Mouse (Mus musculus): Measurements from ENCODE around the gene Ten1. TPM values are rescaled to one million over a fixed set of nuclear protein-coding genes. Genes with fewer than 3 reads are reported as not detected.

Gene Ten1
- polyA plus RNA-seq, 1 experiment from 2014 or later: 78.2 TPM

DNA sequence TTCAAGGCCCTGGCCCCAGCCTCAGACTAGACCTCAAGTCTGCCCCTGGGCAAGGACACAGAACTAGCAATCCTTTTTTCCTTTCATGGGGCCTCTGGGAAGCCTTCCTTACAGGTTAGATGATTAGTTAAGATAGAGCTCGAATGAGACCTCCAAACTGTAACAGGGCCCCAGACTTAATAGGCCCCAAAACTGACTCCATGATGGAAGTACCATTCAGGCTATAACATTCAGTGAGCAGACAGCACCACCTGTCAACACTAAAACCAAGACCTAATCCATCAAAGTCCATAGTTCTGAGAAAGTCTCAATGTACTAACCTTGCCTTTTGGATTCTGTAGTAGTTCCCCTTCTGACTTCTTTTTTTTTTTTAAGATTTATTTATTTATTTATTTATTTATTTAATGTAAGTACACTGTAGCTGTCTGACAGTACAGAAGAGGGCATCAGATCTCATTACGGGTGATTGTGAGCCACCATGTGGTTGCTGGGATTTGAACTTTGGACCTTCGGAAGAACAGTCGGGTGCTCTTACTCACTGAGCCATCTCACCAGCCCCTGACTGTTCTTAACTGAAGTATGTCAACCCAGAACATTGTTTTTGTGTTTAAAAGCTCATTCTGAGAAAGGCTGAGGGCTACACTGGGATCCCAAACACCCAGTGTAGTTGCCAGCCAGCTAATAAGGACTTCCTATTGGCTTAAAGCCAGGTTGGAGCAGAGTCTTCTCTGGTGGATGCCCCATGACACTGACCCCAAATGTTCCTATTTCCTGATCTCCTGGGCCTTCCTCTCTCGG lies 28.5 kb upstream of the Ten1 start:
- peaks cover 4% of the 10 kb centered on the region; the same call in 1 of the 2 replicates for H3K36me3 ChIP-seq (ENCODE audit: control insufficient read depth, insufficient read depth, low read length)
- WGBS: 74% methylated on average over 5 of the region's 5 CpGs
- no peaks in the 10 kb centered on the region; the same call in 1 of the 2 replicates for H3K4me1 ChIP-seq (ENCODE audit: control insufficient read depth, insufficient read depth, low read length)
- no peak overlapping the region for H3K4me2 ChIP-seq (ENCODE audit: low read depth, low read length)
- H3K9ac ChIP-seq (ENCODE audit: low read length): no peak overlapping the region
- ATAC-seq (ENCODE audit: insufficient read depth, low FRiP score): no peak
- no peak overlapping the region for H3K4me3 ChIP-seq (replicated peaks; ENCODE audit: low read length)
- no peak overlapping the region for H3K27ac ChIP-seq (ENCODE audit: low read length)
- no peaks in the 10 kb centered on the region for H3K9me3 ChIP-seq (replicated peaks; ENCODE audit: control insufficient read depth, low read length)
- H3K27me3 ChIP-seq (ENCODE audit: control insufficient read depth, insufficient read depth, low read length): no peaks in the 10 kb centered on the region

DNA sequence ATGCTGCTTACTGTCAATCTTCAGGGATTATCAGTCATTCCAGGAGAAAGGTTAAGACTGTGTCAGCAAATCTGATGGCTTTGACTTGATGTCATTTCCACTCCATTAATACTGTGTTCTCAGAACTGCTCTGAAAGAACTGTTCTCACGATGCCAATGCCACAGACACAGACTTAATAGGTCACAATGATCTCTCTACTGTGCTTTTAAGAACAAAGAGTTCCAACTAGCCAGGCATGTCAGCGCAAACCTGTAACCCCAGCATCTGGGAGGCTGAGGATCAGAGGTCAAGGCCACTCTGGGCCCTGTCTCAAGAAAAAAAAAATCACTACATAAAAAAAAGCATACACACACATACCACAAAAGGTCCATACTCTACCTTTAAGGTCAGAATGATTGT lies 26.7 kb upstream of the Ten1 start:
- H3K9me3 ChIP-seq (replicated peaks; ENCODE audit: control insufficient read depth, low read length): no peaks in the 10 kb centered on the region
- no peaks in the 10 kb centered on the region; the same call in 1 of the 2 replicates for H3K4me1 ChIP-seq (ENCODE audit: control insufficient read depth, insufficient read depth, low read length)
- no peak overlapping the region for H3K27ac ChIP-seq (ENCODE audit: low read length)
- peaks cover 4% of the 10 kb centered on the region; the same call in 1 of the 2 replicates for H3K36me3 ChIP-seq (ENCODE audit: control insufficient read depth, insufficient read depth, low read length)
- H3K27me3 ChIP-seq (ENCODE audit: control insufficient read depth, insufficient read depth, low read length): no peaks in the 10 kb centered on the region
- ATAC-seq (ENCODE audit: insufficient read depth, low FRiP score): no peak
- no peak overlapping the region for H3K4me2 ChIP-seq (ENCODE audit: low read depth, low read length)
- no peak overlapping the region; the same call in 1 of the 2 replicates for H3K9ac ChIP-seq (ENCODE audit: low read length)
- 88% methylated on average over 2 of the region's 2 CpGs for WGBS
- no peak overlapping the region for H3K4me3 ChIP-seq (replicated peaks; ENCODE audit: low read length)

DNA sequence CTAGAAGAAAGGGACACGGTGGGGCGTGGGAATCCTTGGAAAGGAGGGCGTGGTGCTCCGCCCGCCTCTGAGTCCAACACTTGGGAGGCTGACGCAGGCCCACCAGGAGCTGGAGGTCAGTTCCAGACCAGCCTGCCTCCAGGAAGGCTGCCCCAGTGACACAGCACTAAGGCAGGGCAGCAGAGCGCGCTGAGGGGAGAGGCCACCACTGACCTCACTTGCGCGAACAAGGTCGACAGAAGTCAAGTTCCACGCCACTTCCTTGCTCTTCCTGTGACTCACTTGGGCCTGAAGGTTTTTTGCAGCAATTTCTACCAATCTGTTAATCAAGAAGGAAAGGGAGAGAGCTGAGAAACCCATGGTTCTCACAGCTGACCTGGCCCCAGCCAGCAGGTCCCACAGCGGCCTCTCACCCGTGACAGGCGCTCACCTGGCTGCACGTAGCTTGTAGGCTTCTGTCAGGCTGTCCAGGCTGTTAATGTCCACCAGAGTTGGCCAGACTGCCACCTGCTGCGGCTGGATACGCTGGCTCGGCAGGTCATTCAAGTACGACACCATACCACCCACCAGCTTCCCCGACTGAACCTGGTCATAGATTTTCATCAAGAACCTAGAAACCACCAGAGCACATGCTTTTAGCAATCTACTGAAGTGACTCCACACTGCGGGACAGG lies 23.7 kb upstream of the Ten1 start:
- 88% methylated on average over 22 of the region's 22 CpGs for WGBS
- no peaks in the 10 kb centered on the region for H3K9me3 ChIP-seq (replicated peaks; ENCODE audit: control insufficient read depth, low read length)
- no peaks in the 10 kb centered on the region for H3K27me3 ChIP-seq (ENCODE audit: control insufficient read depth, insufficient read depth, low read length)
- H3K4me3 ChIP-seq (replicated peaks; ENCODE audit: low read length): no peak overlapping the region
- no peak overlapping the region for H3K9ac ChIP-seq (ENCODE audit: low read length)
- peaks cover 10% of the 10 kb centered on the region for H3K36me3 ChIP-seq (ENCODE audit: control insufficient read depth, insufficient read depth, low read length)
- no peak for ATAC-seq (ENCODE audit: insufficient read depth, low FRiP score)
- H3K4me1 ChIP-seq (ENCODE audit: control insufficient read depth, insufficient read depth, low read length): no peaks in the 10 kb centered on the region
- no peak overlapping the region; the same call in 1 of the 2 replicates for H3K27ac ChIP-seq (ENCODE audit: low read length)
- no peak overlapping the region for H3K4me2 ChIP-seq (ENCODE audit: low read depth, low read length)

DNA sequence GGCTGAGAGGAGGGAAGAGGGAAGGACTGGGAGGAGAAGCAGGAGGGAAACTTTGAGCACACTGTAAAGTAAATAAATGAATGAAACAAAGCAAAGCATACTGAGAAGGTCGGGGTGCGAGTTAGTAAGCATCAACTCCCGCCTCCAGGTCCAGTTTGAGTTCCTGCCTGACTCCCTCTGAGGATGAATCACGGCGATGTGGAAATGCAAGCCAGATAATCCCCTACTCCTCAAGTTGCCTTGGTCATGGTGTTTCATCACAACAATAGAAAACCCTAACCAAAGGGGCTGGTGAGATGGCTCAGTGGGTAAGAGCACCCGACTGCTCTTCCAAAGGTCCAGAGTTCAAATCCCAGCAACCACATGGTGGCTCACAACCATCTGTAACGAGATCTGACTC lies 22.6 kb upstream of the Ten1 start:
- 78% methylated on average over 7 of the region's 7 CpGs for WGBS
- no peaks in the 10 kb centered on the region for H3K9me3 ChIP-seq (replicated peaks; ENCODE audit: control insufficient read depth, low read length)
- ATAC-seq (ENCODE audit: insufficient read depth, low FRiP score): no peak
- H3K4me1 ChIP-seq (ENCODE audit: control insufficient read depth, insufficient read depth, low read length): no peaks in the 10 kb centered on the region
- H3K27me3 ChIP-seq (ENCODE audit: control insufficient read depth, insufficient read depth, low read length): no peaks in the 10 kb centered on the region
- no peak overlapping the region for H3K9ac ChIP-seq (ENCODE audit: low read length)
- H3K4me2 ChIP-seq (ENCODE audit: low read depth, low read length): no peak overlapping the region
- H3K4me3 ChIP-seq (replicated peaks; ENCODE audit: low read length): no peak overlapping the region
- peaks cover 10% of the 10 kb centered on the region for H3K36me3 ChIP-seq (ENCODE audit: control insufficient read depth, insufficient read depth, low read length)
- no peak overlapping the region for H3K27ac ChIP-seq (ENCODE audit: low read length)

DNA sequence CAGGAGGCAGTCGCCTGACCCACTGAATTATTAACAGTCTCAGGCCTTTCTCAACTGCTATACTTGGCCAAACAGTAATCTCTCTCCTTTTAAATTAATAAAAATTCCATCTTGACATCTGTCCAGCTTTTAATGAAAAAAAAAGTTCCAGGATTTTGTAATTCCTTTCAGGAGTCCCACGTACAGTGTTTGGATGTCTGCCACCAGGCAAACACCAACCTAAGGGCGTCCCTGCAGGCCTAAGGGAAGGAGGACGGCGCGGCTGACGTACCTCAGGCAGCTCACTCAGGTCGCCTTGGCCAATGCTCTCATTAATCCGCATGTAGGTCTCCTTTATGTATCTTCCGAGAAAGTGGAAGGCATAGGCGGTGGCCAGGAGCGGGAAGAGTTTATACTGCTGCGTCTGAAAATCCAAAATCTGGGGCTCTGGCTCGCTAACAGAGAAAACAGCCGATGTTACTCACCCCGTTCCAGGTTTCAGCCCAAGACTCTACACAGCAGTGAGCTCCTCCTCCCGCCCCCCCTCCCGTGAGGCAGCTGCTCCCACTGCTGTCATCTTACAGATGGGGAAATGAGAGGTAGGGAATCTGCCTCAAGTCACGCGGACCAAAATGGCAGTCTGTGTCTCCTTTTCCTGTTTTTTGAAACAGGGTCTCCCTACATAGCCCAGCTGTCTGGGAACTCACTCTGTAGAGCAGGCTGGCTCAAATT lies 20.1 kb upstream of the Ten1 start:
- Histone ChIP-seq H3K9me3 (replicated peaks; ENCODE audit: control insufficient read depth, low read length) (no peaks in the 10 kb centered on the region), H3K4me2 (ENCODE audit: low read depth, low read length) (no peak overlapping the region), H3K27me3 (ENCODE audit: control insufficient read depth, insufficient read depth, low read length) (no peaks in the 10 kb centered on the region), H3K27ac (ENCODE audit: low read length) (no peak overlapping the region), H3K36me3 (ENCODE audit: control insufficient read depth, insufficient read depth, low read length) (peaks cover 10% of the 10 kb centered on the region), H3K4me3 (replicated peaks; ENCODE audit: low read length) (no peak overlapping the region), H3K9ac (ENCODE audit: low read length) (no peak overlapping the region), H3K4me1 (ENCODE audit: control insufficient read depth, insufficient read depth, low read length) (no peaks in the 10 kb centered on the region)
- ATAC-seq (ENCODE audit: insufficient read depth, low FRiP score): no peak
- WGBS: 81% methylated on average over 20 of the region's 20 CpGs

DNA sequence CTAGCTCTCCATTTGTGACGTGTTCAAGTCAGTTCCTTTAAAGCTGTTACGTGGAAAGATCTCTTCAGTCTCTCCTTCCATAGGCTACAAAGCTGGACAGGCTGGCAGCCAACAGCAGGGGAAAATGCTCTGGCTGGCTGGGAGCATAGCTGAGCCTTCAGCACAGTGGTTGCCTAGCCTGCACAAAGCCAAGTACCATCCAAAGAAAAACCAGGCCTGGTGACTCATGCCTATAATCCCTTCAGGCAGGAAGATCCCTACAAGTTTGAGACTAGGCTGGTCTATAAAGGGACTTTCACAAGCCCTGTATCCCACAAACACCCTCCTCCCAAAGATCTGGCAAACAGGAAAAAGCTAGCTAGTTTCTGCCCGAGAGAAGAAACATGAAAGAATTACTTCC lies 12.8 kb upstream of the Ten1 start:
- H3K9me3 ChIP-seq (replicated peaks; ENCODE audit: control insufficient read depth, low read length): no peaks in the 10 kb centered on the region
- 0 out of 2 replicates have a peak overlapping the region, but pooled peaks have one; percentile 2 for H3K27ac ChIP-seq (ENCODE audit: low read length)
- H3K4me1 ChIP-seq (ENCODE audit: control insufficient read depth, insufficient read depth, low read length): no peaks in the 10 kb centered on the region
- H3K4me3 ChIP-seq (replicated peaks; ENCODE audit: low read length): no peak overlapping the region
- no peak overlapping the region for H3K9ac ChIP-seq (ENCODE audit: low read length)
- ATAC-seq (ENCODE audit: insufficient read depth, low FRiP score): no peak
- no peaks in the 10 kb centered on the region for H3K27me3 ChIP-seq (ENCODE audit: control insufficient read depth, insufficient read depth, low read length)
- H3K36me3 ChIP-seq (ENCODE audit: control insufficient read depth, insufficient read depth, low read length): no peaks in the 10 kb centered on the region; the same call in 1 of the 2 replicates
- H3K4me2 ChIP-seq (ENCODE audit: low read depth, low read length): no peak overlapping the region
- 92% methylated on average over 3 of the region's 3 CpGs for whole genome bisulfite sequencing

DNA sequence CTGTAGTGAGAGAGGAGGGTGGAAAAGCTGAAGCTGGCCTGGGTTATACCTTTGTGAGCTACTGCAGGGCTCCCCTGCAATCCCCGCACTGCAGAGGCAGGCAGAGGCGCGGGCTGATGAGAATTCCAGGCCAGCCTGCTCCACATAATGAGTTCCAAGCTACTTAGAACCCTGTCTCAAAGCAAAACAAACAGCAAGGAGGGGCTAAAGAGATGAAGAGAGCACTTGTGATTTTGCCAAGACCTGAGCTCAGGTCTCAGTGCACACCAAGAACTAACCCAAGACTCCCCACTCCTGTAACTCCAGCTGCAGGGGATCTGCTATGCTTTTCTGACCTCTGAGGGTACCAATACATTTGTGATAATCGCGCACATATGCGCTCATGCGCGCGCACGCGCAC lies 12.3 kb upstream of the Ten1 start:
- Histone ChIP-seq H3K9me3 (replicated peaks; ENCODE audit: control insufficient read depth, low read length) (no peaks in the 10 kb centered on the region), H3K4me2 (ENCODE audit: low read depth, low read length) (no peak overlapping the region), H3K4me1 (ENCODE audit: control insufficient read depth, insufficient read depth, low read length) (no peaks in the 10 kb centered on the region), H3K4me3 (replicated peaks; ENCODE audit: low read length) (no peak overlapping the region), H3K9ac (ENCODE audit: low read length) (no peak overlapping the region), H3K36me3 (ENCODE audit: control insufficient read depth, insufficient read depth, low read length) (no peaks in the 10 kb centered on the region; the same call in 1 of the 2 replicates), H3K27ac (ENCODE audit: low read length) (no peak overlapping the region), H3K27me3 (ENCODE audit: control insufficient read depth, insufficient read depth, low read length) (no peaks in the 10 kb centered on the region)
- no peak for ATAC-seq (ENCODE audit: insufficient read depth, low FRiP score)
- 92% methylated on average over 11 of the region's 11 CpGs for WGBS

DNA sequence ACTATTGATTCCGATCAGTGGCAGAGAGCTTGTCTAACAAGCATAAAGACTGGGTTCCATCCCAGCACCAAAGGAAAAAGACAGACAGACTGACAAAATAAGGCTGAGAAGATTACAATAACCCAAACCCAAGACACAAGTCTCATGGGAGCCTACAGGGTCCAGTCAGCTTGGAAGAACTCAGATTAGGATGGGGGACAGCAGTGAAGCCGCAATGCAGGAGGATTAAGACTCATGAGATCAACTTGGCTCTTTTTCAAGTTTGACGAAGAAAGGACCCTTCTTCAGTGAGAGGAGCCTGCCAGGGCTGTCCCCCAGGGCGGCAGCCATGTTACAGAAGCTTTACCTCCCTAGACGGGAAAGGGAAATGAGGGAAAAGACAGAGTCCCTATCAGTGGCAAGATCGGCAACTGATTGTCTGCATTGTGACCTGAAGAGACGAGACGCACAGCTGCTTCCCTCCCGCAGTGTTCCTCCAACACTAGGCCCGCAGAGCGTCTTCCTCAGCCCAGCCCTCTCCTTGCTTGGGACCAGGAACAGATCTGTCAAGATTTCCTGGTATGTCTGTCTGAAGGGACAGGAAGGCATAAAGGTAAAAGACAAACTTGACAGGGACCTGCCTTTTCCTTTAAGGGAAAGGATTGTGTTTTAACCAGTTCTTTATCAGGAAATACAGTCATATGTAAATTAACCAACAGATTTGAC lies 11.3 kb upstream of the Ten1 start:
- Histone ChIP-seq H3K9me3 (replicated peaks; ENCODE audit: control insufficient read depth, low read length) (no peaks in the 10 kb centered on the region), H3K4me3 (replicated peaks; ENCODE audit: low read length) (no peak overlapping the region), H3K4me2 (ENCODE audit: low read depth, low read length) (no peak overlapping the region), H3K9ac (ENCODE audit: low read length) (peak overlapping the region; percentile 28; the same call in 1 of the 2 replicates), H3K27ac (ENCODE audit: low read length) (no peak overlapping the region), H3K4me1 (ENCODE audit: control insufficient read depth, insufficient read depth, low read length) (no peaks in the 10 kb centered on the region), H3K36me3 (ENCODE audit: control insufficient read depth, insufficient read depth, low read length) (no peaks in the 10 kb centered on the region; the same call in 1 of the 2 replicates), H3K27me3 (ENCODE audit: control insufficient read depth, insufficient read depth, low read length) (no peaks in the 10 kb centered on the region)
- no peak for ATAC-seq (ENCODE audit: insufficient read depth, low FRiP score)
- 55% methylated on average over 11 of the region's 11 CpGs for WGBS

Data from stomach, embryonic 16.5 days (tissue).